Mouse (Mus musculus) liver, embryonic 11.5 days (tissue): ENCODE measurements around the gene Pyroxd1. TPM values are rescaled to one million over a fixed set of nuclear protein-coding genes. Genes with fewer than 3 reads are reported as not detected.

Source experiments
- ATAC-seq: fragments of 200-750 bp; cut with Nextera tagmentation; replicated peaks from 2 replicates; pipeline ENCODE4 v1.8.0; 2017; ENCODE audit warnings: moderate number of reproducible peaks, mild to moderate bottlenecking, moderate TSS enrichment, moderate library complexity; ENCODE audit not compliant: low FRiP score
- DNase-seq: peaks from one replicate; pipeline ENCODE4 v3.0.0-alpha.2; 2017; ENCODE audit warnings: low spot score
- H3K27ac ChIP-seq: fragments of 300-500 bp; sonication (generic); 2 replicates; pipeline ENCODE4 v1.5.1; 2014; ENCODE audit warnings: mild to moderate bottlenecking, low read depth, low read length, control low read depth
- H3K27me3 ChIP-seq: fragments of 300-500 bp; sonication (generic); replicated peaks from 2 replicates; pipeline ENCODE4 v1.6.1; 2014; ENCODE audit warnings: low read length, mixed read lengths; ENCODE audit not compliant: control insufficient read depth, insufficient read depth
- H3K36me3 ChIP-seq: fragments of 300-500 bp; sonication (generic); 2 replicates; pipeline ENCODE4 v1.6.1; 2014; ENCODE audit warnings: mild to moderate bottlenecking, low read length, moderate library complexity, mixed read lengths; ENCODE audit not compliant: control insufficient read depth, insufficient read depth
- H3K4me1 ChIP-seq: fragments of 300-500 bp; sonication (generic); replicated peaks from 2 replicates; pipeline ENCODE4 v1.6.1; 2014; ENCODE audit warnings: low read length, mixed read lengths; ENCODE audit not compliant: control insufficient read depth, insufficient read depth
- H3K4me2 ChIP-seq: fragments of 300-500 bp; sonication (generic); 2 replicates; pipeline ENCODE4 v1.6.1; 2014; ENCODE audit warnings: mild to moderate bottlenecking, control low read depth, moderate library complexity
- H3K4me3 ChIP-seq: fragments of 300-500 bp; sonication (generic); 2 replicates; pipeline ENCODE4 v1.5.1; 2014; ENCODE audit warnings: low read depth, low read length, control low read depth
- H3K9ac ChIP-seq: fragments of 300-500 bp; sonication (generic); 2 replicates; pipeline ENCODE4 v1.6.1; 2014; ENCODE audit warnings: low read depth, low read length, control low read depth
- H3K9me3 ChIP-seq: fragments of 300-500 bp; sonication (generic); 2 replicates; pipeline ENCODE4 v1.6.1; 2016; ENCODE audit warnings: low read length, inconsistent platforms, mixed read lengths; ENCODE audit not compliant: control insufficient read depth
- WGBS: fragments of 180-500 bp; shearing (Covaris S2); extraction: QIAGEN DNeasy Blood & Tissue Kit; methylation state at CpG from one replicate; pipeline ENCODE4 v1.1.7; 2014; 5-methylcytosine and 5-hydroxymethylcytosine counted together
- polyA plus RNA-seq: library from polyadenylated mRNA; unstranded; fragments of >200 nt; fragmentation: Nextera tagmentation; extraction: Ambion mirVana; gene quantifications from 2 replicates; pipeline ENCODE4 v1.2.1, GENCODE M21; 2014

Gene Pyroxd1
- polyA plus RNA-seq, 1 experiment from 2014 or later: 12.3 TPM

DNA sequence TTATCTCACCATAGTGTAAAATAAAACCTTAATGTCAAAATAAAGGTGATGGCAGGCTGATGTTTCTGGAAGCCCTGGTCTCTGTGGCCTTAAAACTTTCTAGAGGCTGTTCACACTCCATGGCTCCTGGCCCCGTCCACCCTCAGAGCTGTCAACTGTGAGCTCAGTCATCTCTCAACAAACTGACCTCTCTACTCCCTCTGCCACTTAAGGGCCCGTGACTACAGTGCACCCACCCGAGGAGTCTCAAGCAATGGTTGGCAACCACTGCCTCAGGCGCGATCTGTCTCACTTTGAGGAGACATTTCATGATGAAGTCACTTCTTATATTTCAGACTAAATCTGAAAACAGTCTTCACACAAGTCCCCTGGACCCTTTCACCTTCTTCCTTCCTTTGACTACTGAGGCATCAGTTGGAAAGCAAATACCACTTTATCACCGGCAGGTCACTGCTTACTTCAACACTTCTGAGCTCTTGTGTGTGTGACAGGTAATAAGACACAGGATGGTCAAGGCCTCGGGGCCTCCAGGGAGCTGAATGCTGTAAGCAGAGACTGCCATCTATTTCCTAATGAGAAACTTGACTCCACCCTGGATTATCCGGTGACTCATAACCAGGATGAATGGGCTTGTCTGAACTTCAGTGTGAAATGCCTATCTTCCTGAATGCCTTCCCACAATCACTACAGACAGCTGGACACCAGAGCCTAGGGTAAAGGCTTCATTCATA is 20.5 kb downstream of the Pyroxd1 start:
- WGBS: 88% methylated on average over 8 of the region's 8 CpGs
- ATAC-seq (no peak), DNase-seq (no peak)
- Histone ChIP-seq H3K9me3 (no peaks in the 10 kb centered on the region), H3K4me3 (no peak overlapping the region), H3K9ac (no peak overlapping the region), H3K27me3 (no peaks in the 10 kb centered on the region), H3K4me1 (no peaks in the 10 kb centered on the region), H3K27ac (no peak overlapping the region), H3K4me2 (no peak overlapping the region), H3K36me3 (peaks cover 33% of the 10 kb centered on the region)

DNA sequence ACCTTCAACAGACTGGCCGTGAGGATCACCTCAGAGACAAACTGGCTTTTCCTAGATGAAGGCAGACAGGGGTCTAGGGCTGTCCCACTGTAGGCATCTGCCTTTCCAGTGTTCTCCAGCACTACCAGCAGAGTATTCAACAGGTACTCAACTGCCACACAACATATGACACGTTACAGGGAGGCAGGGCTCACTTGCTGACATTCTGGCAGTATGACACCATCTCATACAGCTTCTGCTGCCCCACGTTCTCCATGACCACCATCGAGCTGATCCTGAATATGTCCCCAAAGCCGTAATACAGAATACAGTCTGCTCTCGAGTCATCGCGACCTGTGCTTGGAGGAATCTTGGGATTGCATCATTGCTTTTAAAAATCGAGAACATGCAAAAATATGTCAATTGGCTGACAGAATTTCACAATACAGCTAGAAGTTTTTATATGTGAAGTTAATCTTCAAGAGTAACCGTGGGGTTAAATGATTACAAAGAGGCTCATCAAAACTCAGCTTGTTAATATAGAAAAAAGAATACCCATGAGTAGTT is 21.1 kb downstream of the Pyroxd1 start:
- 89% methylated on average over 10 of the region's 10 CpGs for WGBS

DNA sequence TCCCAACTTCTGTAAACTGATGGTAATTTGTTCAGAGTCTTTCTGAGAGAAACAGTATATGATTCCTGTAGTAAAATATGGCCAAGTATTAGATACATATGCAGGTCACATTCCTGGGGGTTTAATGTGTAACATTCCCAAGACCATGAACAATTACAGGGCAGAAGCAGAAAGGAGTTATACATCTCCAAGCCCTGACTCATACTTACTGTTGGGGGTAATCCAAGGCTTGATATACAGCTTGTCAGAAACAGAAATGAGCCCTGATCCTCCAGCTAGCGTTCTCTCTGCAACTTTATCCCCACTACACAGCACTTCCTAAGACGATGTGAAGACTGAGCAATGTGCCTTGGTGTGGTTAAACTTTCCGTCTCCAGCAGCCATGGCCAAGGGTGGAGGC is 22.1 kb downstream of the Pyroxd1 start:
- Histone ChIP-seq H3K9ac (no peak overlapping the region), H3K36me3 (peaks cover 28% of the 10 kb centered on the region), H3K9me3 (no peaks in the 10 kb centered on the region), H3K27me3 (no peaks in the 10 kb centered on the region), H3K27ac (no peak overlapping the region), H3K4me3 (no peak overlapping the region), H3K4me2 (no peak overlapping the region), H3K4me1 (no peaks in the 10 kb centered on the region)
- ATAC-seq (no peak), DNase-seq (no peak)
- WGBS: 90% methylated on average over 3 of the region's 3 CpGs

More for the DNA sequence above, 21.1 kb downstream of the Pyroxd1 start:
- Histone ChIP-seq H3K36me3 (peaks cover 31% of the 10 kb centered on the region), H3K27ac (no peak overlapping the region), H3K4me2 (no peak overlapping the region), H3K4me3 (no peak overlapping the region), H3K9ac (no peak overlapping the region), H3K9me3 (no peaks in the 10 kb centered on the region), H3K27me3 (no peaks in the 10 kb centered on the region), H3K4me1 (no peaks in the 10 kb centered on the region)
- DNase-seq: no peak
- ATAC-seq: no peak

DNA sequence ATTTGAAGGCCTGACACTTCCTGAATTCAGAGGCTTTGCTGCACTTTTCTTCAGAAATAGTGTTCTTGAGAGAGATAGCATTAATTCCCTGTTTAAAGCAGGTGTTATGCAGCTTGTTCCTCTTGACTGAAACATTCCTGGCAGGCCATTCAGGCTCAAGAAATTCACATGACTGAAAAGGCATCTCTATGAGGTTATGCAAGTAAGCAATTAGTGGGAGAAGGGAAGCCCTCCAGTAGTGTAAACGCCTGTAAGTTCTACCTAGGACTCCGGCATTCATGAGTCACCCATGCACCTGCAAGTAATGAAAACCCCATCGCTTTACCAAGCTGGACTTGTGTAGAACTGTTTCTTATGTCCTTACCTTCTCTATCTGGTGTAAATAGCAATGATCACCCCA is 24.1 kb downstream of the Pyroxd1 start:
- no peak overlapping the region for H3K9ac ChIP-seq
- DNase-seq: no peak

DNA sequence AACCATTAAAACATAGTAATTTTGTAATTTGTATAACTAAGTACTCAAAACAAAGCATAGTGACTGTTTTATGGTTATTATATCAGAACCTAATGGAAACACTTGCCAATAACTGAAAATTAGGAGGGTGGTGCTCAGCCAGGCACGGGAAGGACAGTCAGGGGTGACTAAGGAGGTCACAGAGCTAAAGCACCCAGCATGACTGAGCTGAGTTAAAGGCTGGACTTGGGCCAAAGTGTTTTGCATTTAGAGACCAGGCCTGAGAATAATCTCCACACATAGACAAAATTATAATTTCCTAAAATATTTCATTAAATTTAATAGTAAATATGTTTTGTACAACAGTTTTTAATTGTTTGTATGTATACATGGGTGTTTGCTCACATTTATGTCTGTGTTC is 31.6 kb downstream of the Pyroxd1 start:
- Histone ChIP-seq H3K4me2 (no peak overlapping the region), H3K9me3 (no peaks in the 10 kb centered on the region), H3K4me1 (no peaks in the 10 kb centered on the region), H3K9ac (no peak overlapping the region), H3K36me3 (peaks cover 15% of the 10 kb centered on the region; the same call in 1 of the 2 replicates), H3K4me3 (no peak overlapping the region), H3K27ac (no peak overlapping the region), H3K27me3 (no peaks in the 10 kb centered on the region)
- DNase-seq: no peak
- WGBS: 69% methylated on average over 1 of the region's 1 CpGs
- no peak for ATAC-seq

More for the DNA sequence above, 24.1 kb downstream of the Pyroxd1 start:
- no peak for ATAC-seq
- Histone ChIP-seq H3K4me1 (no peaks in the 10 kb centered on the region), H3K27me3 (no peaks in the 10 kb centered on the region), H3K27ac (no peak overlapping the region), H3K9me3 (no peaks in the 10 kb centered on the region), H3K4me2 (no peak overlapping the region), H3K4me3 (no peak overlapping the region), H3K36me3 (peaks cover 27% of the 10 kb centered on the region)
- 89% methylated on average over 3 of the region's 3 CpGs for WGBS

DNA sequence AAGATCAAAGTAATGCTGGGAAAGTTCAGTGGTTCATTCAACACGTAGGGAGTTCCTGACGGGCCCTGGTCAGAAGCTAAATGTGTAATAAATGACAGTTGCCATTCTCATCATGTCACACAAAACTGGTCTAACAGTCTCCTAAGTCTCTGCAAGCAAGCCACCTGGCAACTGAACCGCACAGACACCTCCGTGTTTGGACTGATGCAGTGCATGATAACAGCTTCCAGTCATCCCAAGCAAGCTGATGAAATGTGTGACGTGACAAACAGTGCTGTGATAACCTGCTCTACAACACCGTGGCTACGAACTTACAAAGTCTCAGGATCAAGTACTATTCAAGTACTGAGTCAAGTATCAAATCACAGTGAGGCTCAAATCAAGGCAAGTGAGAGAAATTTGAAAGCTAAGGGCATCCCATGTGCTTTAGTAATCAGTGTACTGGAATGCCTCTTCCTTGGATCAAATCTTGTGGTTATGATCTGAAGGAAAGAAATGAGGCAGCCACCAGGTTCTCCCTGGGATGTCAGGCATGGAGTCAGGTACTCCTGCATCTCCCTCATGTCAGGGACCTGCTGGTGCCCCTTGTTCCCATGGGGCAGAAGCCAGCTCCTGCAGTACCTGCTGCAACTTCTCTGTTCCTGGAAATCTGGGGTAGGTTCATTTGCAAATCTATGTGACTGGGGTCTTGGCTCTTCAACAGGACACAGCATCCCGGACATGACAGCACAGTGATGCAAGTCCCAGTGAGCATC is 33.3 kb downstream of the Pyroxd1 start:
- H3K4me3 ChIP-seq: no peak overlapping the region
- no peak overlapping the region for H3K4me2 ChIP-seq
- H3K36me3 ChIP-seq: peaks cover 15% of the 10 kb centered on the region; the same call in 1 of the 2 replicates
- H3K27me3 ChIP-seq: no peaks in the 10 kb centered on the region
- no peak overlapping the region for H3K9ac ChIP-seq
- 87% methylated on average over 8 of the region's 8 CpGs for WGBS
- ATAC-seq: no peak
- H3K27ac ChIP-seq: no peak overlapping the region
- no peak for DNase-seq
- H3K9me3 ChIP-seq: no peaks in the 10 kb centered on the region
- H3K4me1 ChIP-seq: no peaks in the 10 kb centered on the region

DNA sequence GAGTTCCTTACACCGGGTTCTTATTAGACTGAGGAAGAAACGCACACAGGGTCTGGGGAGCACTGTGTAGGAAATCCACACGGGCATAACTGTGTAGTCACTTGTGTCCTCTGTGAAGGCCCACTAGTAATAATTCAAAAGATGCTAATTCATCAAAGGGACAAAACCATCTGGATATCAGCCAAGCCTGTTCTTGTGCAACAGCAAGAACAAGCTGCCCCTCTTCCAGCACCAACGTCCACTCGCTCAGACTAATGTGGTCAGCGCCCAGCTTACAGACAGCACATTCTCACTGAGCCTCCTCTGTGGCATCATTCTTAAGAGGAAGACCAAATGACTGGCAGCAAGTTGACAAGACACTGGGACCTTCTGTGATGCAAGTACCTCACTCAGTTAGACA is 34.5 kb downstream of the Pyroxd1 start:
- Histone ChIP-seq H3K27me3 (no peaks in the 10 kb centered on the region), H3K36me3 (peaks cover 10% of the 10 kb centered on the region; the same call in 1 of the 2 replicates), H3K4me2 (no peak overlapping the region), H3K9me3 (no peaks in the 10 kb centered on the region), H3K4me1 (no peaks in the 10 kb centered on the region), H3K27ac (no peak overlapping the region), H3K4me3 (no peak overlapping the region), H3K9ac (no peak overlapping the region)
- WGBS: 92% methylated on average over 6 of the region's 6 CpGs
- ATAC-seq (no peak), DNase-seq (no peak)

DNA sequence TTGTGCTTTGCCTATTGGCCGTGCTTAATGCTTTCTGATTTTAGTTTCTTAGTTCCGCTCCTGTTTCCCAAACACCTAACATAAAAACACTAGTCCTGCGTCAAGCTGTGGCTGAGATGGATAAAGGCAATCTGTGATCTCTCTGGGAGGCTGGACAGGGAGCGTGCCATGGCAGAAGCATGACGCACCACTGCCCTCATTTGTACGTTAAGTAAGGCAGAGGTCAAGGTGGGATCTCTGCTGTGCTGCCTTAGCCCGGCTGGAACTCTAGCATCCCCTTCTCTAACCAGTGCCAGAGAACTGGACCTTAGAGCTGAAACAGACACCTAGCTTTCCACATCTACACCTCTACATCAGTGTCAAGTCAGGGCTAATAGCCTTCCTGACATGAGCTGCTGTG is 36.2 kb downstream of the Pyroxd1 start:
- WGBS: 91% methylated on average over 7 of the region's 7 CpGs
- H3K9ac ChIP-seq: no peak overlapping the region
- H3K27ac ChIP-seq: no peak overlapping the region
- no peak overlapping the region for H3K4me2 ChIP-seq
- no peak for DNase-seq
- ATAC-seq: no peak
- no peaks in the 10 kb centered on the region for H3K27me3 ChIP-seq
- peaks cover 3% of the 10 kb centered on the region; the same call in 1 of the 2 replicates for H3K4me1 ChIP-seq
- H3K36me3 ChIP-seq: peaks cover under 1% of the 10 kb centered on the region; the same call in 1 of the 2 replicates
- H3K4me3 ChIP-seq: no peak overlapping the region
- H3K9me3 ChIP-seq: no peaks in the 10 kb centered on the region
